Mouse (Mus musculus) liver, embryonic 14.5 days (tissue): ENCODE measurements around the gene Hspb2. TPM values are rescaled to one million over a fixed set of nuclear protein-coding genes. Genes with fewer than 3 reads are reported as not detected.
A peak's percentile ranks its signal among the peaks of the same experiment; 100 is the strongest.

Experiments used
- ATAC-seq: fragments of 200-750 bp; cut with Nextera tagmentation; 2 replicates; pipeline ENCODE4 v1.8.0; 2017; ENCODE audit warnings: moderate number of reproducible peaks, mild to moderate bottlenecking, moderate library complexity; ENCODE audit not compliant: insufficient read depth
- DNase-seq, 3 experiments: peaks; one replicate each; pipeline ENCODE4 v3.0.0-alpha.2; 2012 to 2013; ENCODE audit warnings: low read depth in 3 of 3, low spot score in 3 of 3
- H3K27ac ChIP-seq: fragments of 300-500 bp; sonication (generic); 2 replicates; pipeline ENCODE4 v1.5.1; 2014; ENCODE audit warnings: moderate library complexity, mild to moderate bottlenecking, control low read depth, inconsistent platforms
- H3K27me3 ChIP-seq: fragments of 300-500 bp; sonication (generic); 2 replicates; pipeline ENCODE4 v1.6.1; 2014; ENCODE audit warnings: mild to moderate bottlenecking, low read length, moderate library complexity; ENCODE audit not compliant: control insufficient read depth, insufficient read depth
- H3K36me3 ChIP-seq: fragments of 300-500 bp; sonication (generic); replicated peaks from 2 replicates; pipeline ENCODE4 v1.6.1; 2014; ENCODE audit warnings: low read depth; ENCODE audit not compliant: control insufficient read depth, insufficient read depth
- H3K4me1 ChIP-seq, 2 experiments: fragments of 200-500 bp in 1 of 2; fragments of 300-500 bp in 1 of 2; sonication (generic) in 1 of 2; replicated peaks; 2 replicates each; pipeline ENCODE4 v1.6.1; 2012 to 2014; ENCODE audit warnings: antibody characterized with exemption in 1 of 2, inconsistent platforms in 1 of 2, low read length in 1 of 2; ENCODE audit not compliant: control insufficient read depth in 2 of 2, insufficient read depth in 2 of 2
- H3K4me2 ChIP-seq: fragments of 300-500 bp; sonication (generic); 2 replicates; pipeline ENCODE4 v1.6.1; 2014; ENCODE audit warnings: low read depth, mild to moderate bottlenecking, control low read depth, moderate library complexity
- H3K4me3 ChIP-seq, 2 experiments: fragments of 200-500 bp in 1 of 2; fragments of 300-500 bp in 1 of 2; sonication (generic) in 1 of 2; 2 replicates each; pipeline ENCODE4 v1.5.1; 2012 to 2014; ENCODE audit warnings: low read depth in 2 of 2, low read length in 2 of 2, mild to moderate bottlenecking in 2 of 2, control low read depth in 1 of 2, inconsistent platforms in 1 of 2, moderate library complexity in 1 of 2; ENCODE audit not compliant: insufficient read depth in 1 of 2
- H3K9ac ChIP-seq: fragments of 300-500 bp; sonication (generic); replicated peaks from 2 replicates; pipeline ENCODE4 v1.6.1; 2014; ENCODE audit warnings: mild to moderate bottlenecking, control low read depth, moderate library complexity
- H3K9me3 ChIP-seq: fragments of 300-500 bp; sonication (generic); 2 replicates; pipeline ENCODE4 v1.6.1; 2016; ENCODE audit warnings: low read length, mixed read lengths; ENCODE audit not compliant: control insufficient read depth
- CTCF ChIP-seq: IDR thresholded peaks from 2 replicates; pipeline ENCODE4 v1.5.1; 2016; ENCODE audit warnings: antibody characterized with exemption, low read depth, control low read depth
- EP300 ChIP-seq: IDR thresholded peaks from 2 replicates; pipeline ENCODE4 v1.6.1; 2016; ENCODE audit warnings: antibody characterized with exemption, low read depth
- WGBS: fragments of 180-500 bp; shearing (Covaris S2); extraction: QIAGEN DNeasy Blood & Tissue Kit; methylation state at CpG from one replicate; pipeline ENCODE4 v1.1.7; 2014; ENCODE audit not compliant: insufficient replicate concordance; 5-methylcytosine and 5-hydroxymethylcytosine counted together
- polyA plus RNA-seq, 2 experiments: library from polyadenylated mRNA; depleted of rRNA in 1 of 2; stranded (reverse) in 1 of 2; unstranded in 1 of 2; fragments of >200 nt; fragmentation: Nextera tagmentation in 1 of 2; extraction: Ambion mirVana in 1 of 2; gene quantifications; 2 replicates each; pipeline versions ENCODE4 v1.2.1 to v1.2.3; 2012 to 2014

Hspb2 gene
- polyA plus RNA-seq, 2 experiments = 0.20 TPM; not detected in 1

DNA sequence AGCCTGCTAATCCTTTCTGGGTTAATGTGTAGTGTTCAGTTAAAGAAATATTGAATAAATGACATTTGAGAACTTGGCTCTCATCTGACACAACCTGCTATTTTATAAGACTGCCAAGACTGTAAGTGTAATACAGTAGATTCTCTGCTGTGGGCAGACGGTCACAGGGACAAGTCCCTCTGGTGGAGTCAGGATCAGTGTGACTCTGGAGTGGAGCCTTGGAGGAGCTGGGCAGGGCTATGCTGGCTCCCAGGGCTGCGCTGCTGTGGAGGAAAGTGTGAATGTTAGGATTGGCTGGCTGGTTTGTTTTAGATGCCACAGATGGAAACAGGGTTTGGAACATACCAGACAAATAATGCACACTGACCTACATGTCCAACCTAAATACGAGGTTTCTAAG, 43.1 kb upstream of the Hspb2 start:
- ATAC-seq = no peak
- WGBS = 82% methylated on average over 3 of the region's 3 CpGs
- TF ChIP-seq EP300 (no peak), CTCF (no peak)
- Histone ChIP-seq H3K9ac (no peak overlapping the region), H3K4me1 (no peaks in the 10 kb centered on the region), H3K36me3 (no peaks in the 10 kb centered on the region; the same call in 1 of the 2 replicates), H3K9me3 (no peaks in the 10 kb centered on the region), H3K4me3 (no peak overlapping the region), H3K27ac (no peak overlapping the region), H3K27me3 (no peaks in the 10 kb centered on the region), H3K4me2 (no peak overlapping the region)
- no peak for DNase-seq

GRCm38 (mm10) chr9:50782155-50782554, 30.0 kb upstream of the Hspb2 start:
- DNase-seq = peak in 1 of 3 experiments; percentile 23

DNA sequence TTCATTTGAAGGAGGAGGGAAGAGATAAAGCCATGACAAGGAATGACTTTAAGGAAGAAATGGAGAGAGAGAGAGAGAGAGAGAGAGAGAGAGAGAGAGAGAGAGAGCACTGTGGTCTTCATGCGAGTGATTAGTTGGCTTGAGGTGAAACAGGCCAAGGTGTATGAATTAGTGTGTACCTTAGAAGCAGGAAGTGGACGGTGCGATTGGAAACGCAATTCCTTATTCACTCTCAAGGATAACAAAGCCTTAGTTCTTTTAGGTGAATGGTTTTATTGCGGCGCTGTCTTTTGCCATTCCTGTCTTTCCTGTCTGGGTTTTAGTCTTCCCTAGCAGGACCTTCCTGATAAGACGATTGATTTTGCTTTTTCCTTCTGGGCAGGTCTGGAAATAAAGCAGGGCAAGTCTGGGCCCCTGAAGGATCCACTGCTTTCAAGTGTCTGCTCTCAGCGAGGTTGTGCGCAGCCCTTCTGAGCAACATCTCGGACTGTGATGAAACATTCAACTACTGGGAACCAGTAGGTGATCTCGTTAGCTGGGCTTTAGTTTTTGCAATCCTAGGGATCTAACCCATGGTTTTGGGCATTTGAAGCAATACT, 24.1 kb upstream of the Hspb2 start:
- Histone ChIP-seq H3K4me2 (peak overlapping the region; percentile 92), H3K4me3 (peak overlapping the region; percentile 69 to 90), H3K9me3 (no peaks in the 10 kb centered on the region), H3K27ac (peak overlapping the region; percentile 26), H3K9ac (peak overlapping the region; percentile 84), H3K4me1 (peaks cover 5 to 22% of the 10 kb centered on the region in 2 experiments; a peak in 3 of 4 replicates), H3K27me3 (no peaks in the 10 kb centered on the region), H3K36me3 (peaks cover 15% of the 10 kb centered on the region)
- ATAC-seq (no peak), DNase-seq (no peak)
- 48% methylated on average over 11 of the region's 11 CpGs for WGBS
- TF ChIP-seq CTCF (no peak), EP300 (no peak)

More at GRCm38 (mm10) chr9:50782155-50782554, 30.0 kb upstream of the Hspb2 start:
- no peak for ATAC-seq
- TF ChIP-seq EP300 (no peak), CTCF (peak; percentile 82)
- Histone ChIP-seq H3K4me3 (no peak overlapping the region), H3K9ac (no peak overlapping the region), H3K27me3 (no peaks in the 10 kb centered on the region), H3K36me3 (peaks cover 12% of the 10 kb centered on the region), H3K4me1 (no peaks in the 10 kb centered on the region), H3K27ac (no peak overlapping the region), H3K4me2 (no peak overlapping the region), H3K9me3 (no peaks in the 10 kb centered on the region)
- 66% methylated on average over 2 of the region's 2 CpGs for WGBS

DNA sequence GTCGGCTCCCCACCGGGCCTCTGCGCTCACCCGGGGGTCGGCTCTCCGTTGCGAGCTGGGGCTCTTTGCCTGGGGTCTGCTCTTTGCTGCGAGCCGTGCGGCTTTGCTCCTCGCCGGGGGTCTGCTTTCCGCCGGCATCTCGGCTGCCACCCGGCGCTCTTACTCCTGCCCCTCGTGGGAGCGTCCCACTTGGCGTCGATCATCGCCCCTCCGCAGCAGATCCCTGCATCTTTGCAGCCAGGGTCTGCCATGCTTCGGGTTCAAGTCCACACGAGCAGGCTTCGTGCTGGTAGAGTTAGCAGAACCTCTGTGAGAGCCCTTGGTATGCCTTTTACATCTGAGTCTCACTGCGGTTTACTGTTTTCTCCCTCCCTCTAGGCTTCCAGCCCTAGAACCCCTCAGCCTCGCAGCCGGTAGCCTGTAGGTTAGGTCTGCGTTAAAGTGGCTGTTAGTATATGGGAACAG, 23.5 kb upstream of the Hspb2 start:
- TF ChIP-seq EP300 = no peak
- peak; percentile 8; the same call in 1 of the 2 replicates for TF ChIP-seq CTCF
- peak; percentile 40 for ATAC-seq
- H3K9ac ChIP-seq = peak overlapping the region; percentile 84
- peak overlapping the region; percentile 92 for H3K4me2 ChIP-seq
- peaks cover 5 to 22% of the 10 kb centered on the region in 2 experiments; a peak in 3 of 4 replicates for H3K4me1 ChIP-seq
- under 1% methylated on average over 29 of the region's 30 CpGs for WGBS
- H3K9me3 ChIP-seq = no peaks in the 10 kb centered on the region
- no peaks in the 10 kb centered on the region for H3K27me3 ChIP-seq
- DNase-seq = peak in 1 of 3 experiments; percentile 17
- peak overlapping the region; percentile 69 to 90 for H3K4me3 ChIP-seq
- peak overlapping the region; percentile 26 for H3K27ac ChIP-seq
- peaks cover 13% of the 10 kb centered on the region for H3K36me3 ChIP-seq

DNA sequence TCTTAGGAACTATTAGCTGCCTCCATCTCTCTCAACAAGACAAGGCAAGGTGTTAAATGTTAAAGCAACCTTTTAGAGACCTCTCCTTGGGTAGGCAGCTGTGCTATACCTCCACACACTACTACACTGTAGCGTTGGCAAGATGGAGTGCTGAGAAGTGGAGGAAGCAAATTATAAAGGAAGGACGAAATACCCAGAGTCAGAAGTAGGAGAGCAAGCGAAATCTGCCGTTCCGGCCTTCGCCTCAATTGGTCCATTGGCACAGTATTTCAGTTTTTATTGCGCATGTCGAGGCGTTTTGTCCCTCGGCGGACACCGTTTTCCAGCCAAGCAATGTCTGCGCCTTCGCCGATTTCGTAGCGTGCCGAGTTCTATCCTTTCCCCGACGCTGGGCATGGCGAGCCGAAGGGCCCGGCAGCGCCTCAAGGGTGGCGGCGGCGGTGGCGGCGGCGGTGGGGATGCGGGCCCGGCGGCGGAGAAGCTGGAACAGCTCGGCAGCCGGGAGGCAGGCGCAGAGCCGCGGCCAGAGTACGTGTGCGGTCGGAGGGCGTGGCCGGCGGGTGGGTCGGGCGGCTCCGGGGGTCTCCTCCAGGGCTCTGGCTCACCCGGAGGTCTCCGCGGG, 22.9 kb upstream of the Hspb2 start, which contains the start of the genes Alg9 and 1110032A03Rik:
Gene Alg9 (plus strand): TSS at position 29 of the 622 bp plus-strand sequence.
Gene 1110032A03Rik (minus strand): TSS at position 530 of the 622 bp plus-strand sequence.
- no peak for TF ChIP-seq EP300
- TF ChIP-seq CTCF = 0 out of 2 replicates have a peak, but pooled peaks have one; percentile 5
- no peaks in the 10 kb centered on the region for H3K9me3 ChIP-seq
- peaks cover 5 to 22% of the 10 kb centered on the region in 2 experiments; a peak in 3 of 4 replicates for H3K4me1 ChIP-seq
- H3K9ac ChIP-seq = peak within 1 kb of the TSS; percentile 84
- no peaks in the 10 kb centered on the region for H3K27me3 ChIP-seq
- WGBS = under 1% methylated on average over 51 of the region's 51 CpGs
- DNase-seq (peak; percentile 70 to 79 (median 74)), ATAC-seq (peak; percentile 76)
- peaks cover 10% of the 10 kb centered on the region for H3K36me3 ChIP-seq
- peak within 1 kb of the TSS; percentile 69 to 90 for H3K4me3 ChIP-seq
- peak within 1 kb of the TSS; percentile 26 for H3K27ac ChIP-seq
- peak within 1 kb of the TSS; percentile 92 for H3K4me2 ChIP-seq
